Mouse (Mus musculus): Measurements from ENCODE around the gene Lclat1.

Lclat1 gene

GRCm38 (mm10) chr17:73107158-73108157 is at the start of gene Lclat1:
Lclat1 (plus strand) TSS chr17:73107985.
- DNase-seq: peak; percentile 95 to 98

GRCm38 (mm10) chr17:73058319-73058718 is 49.5 kb upstream of the Lclat1 start:
- no peak for DNase-seq

GRCm38 (mm10) chr17:73060224-73060896 is 47.4 kb upstream of the Lclat1 start:
- DNase-seq: no peak

GRCm38 (mm10) chr17:73060897-73061252 is 46.9 kb upstream of the Lclat1 start:
- DNase-seq: no peak

GRCm38 (mm10) chr17:73062701-73063100 is 45.1 kb upstream of the Lclat1 start:
- no peak for DNase-seq

- no peak for DNase-seq
Observed at GRCm38 (mm10) chr17:73063299-73063698, 44.5 kb upstream of the Lclat1 start.

GRCm38 (mm10) chr17:73063781-73064180 is 44.0 kb upstream of the Lclat1 start:
- no peak for DNase-seq

GRCm38 (mm10) chr17:73066387-73067169 is 41.2 kb upstream of the Lclat1 start:
- no peak for DNase-seq

GRCm38 (mm10) chr17:73067423-73067822 is 40.4 kb upstream of the Lclat1 start:
- peak; percentile 51 to 68 for DNase-seq

GRCm38 (mm10) chr17:73068321-73068992 is 39.3 kb upstream of the Lclat1 start:
- no peak for DNase-seq

GRCm38 (mm10) chr17:73070466-73070865 is 37.3 kb upstream of the Lclat1 start:
- no peak for DNase-seq

GRCm38 (mm10) chr17:73071725-73072263 is 36.0 kb upstream of the Lclat1 start:
- no peak for DNase-seq

GRCm38 (mm10) chr17:73072286-73072685 is 35.5 kb upstream of the Lclat1 start:
- peak; percentile 66 to 81 for DNase-seq

GRCm38 (mm10) chr17:73074631-73075030 is 33.2 kb upstream of the Lclat1 start:
- no peak for DNase-seq

- no peak for DNase-seq
Observed at GRCm38 (mm10) chr17:73075238-73075890, 32.4 kb upstream of the Lclat1 start.

GRCm38 (mm10) chr17:73077638-73078037 is 30.1 kb upstream of the Lclat1 start:
- DNase-seq: no peak

- DNase-seq: no peak
Observed at GRCm38 (mm10) chr17:73081360-73082133, 26.2 kb upstream of the Lclat1 start.

- DNase-seq: no peak
Observed at GRCm38 (mm10) chr17:73082506-73083196, 25.1 kb upstream of the Lclat1 start.

- peak in 1 of 2 experiments; percentile 43 for DNase-seq
Observed at GRCm38 (mm10) chr17:73087045-73087910, 20.5 kb upstream of the Lclat1 start.
